Mouse (Mus musculus): ENCODE measurements around the gene Rpl9-ps1. TPM values are rescaled to one million over a fixed set of nuclear protein-coding genes. Genes with fewer than 3 reads are reported as not detected.

Gene Rpl9-ps1
- polyA plus RNA-seq (2012; ENCODE audit: low replicate concordance), result not detected in 2 replicates

GRCm38 (mm10) chr11:83645521-83645920, at the start of gene Rpl9-ps1:
Gene Rpl9-ps1 (minus strand): TSS chr11:83645621.

DNA sequence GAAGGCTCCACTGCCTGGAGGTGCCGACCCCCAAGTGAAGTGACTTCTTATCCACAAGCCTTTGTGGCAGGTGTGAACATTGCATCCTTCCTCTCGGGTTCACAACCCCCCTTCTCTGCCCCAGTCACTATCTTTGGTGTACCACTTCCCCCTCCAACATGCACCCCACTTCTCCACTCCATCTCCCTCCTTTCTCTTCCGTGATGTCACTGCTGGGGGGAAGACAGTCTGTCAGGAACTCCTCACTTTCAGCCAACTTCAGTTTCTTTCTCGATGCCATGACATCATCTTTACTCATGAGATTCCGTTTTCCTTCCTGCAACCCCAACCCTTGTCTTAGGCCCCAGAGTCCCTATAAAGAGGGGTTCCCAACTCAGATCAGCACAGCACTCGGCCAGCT, 16.8 kb upstream of the Rpl9-ps1 start, which contains the start of gene Ccl4:
TSS of gene Ccl4 (plus strand) at position 381 of the 400 bp plus-strand sequence.

DNA sequence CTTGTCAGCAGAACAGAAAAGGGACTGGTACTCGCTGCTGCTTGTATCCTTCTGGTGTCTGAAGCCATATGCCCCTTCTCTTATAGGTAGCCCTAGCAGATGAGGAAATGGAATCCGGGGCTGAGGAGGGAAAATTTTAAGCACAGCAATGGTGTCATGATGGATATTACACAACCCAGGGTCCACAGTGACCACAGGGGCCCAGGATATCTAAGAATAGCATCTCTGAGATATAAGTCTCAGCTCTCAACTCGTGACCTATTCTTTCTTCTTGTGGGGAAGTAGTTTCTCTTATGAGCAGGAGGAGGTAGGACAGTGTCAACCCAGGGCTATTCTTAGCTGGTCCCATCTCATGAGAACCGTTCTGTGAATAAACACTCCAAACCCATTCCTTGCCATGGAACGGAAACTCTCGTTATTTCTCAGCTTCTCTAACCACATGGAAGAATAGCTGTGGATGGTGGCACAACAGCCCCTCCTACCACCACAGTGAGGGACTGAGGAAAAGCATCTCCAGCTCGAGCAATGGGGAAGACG, 4.0 kb upstream of the Rpl9-ps1 start, which contains the start of gene Ccl3:
TSS of gene Ccl3 (minus strand) at position 51 of the 537 bp plus-strand sequence.

Other genes with a start within 250 kb of the Rpl9-ps1 start
- gene Rasl10b, start 236.5 kb downstream of the Rpl9-ps1 start, polyA plus RNA-seq (2012; ENCODE audit: low replicate concordance), result 0.06 and 0.16 TPM in 2 replicates
- not detected in 2 replicates for gene Gas2l2, start 216.2 kb downstream of the Rpl9-ps1 start, polyA plus RNA-seq (2012; ENCODE audit: low replicate concordance)
- gene 1700020L24Rik, start 207.9 kb downstream of the Rpl9-ps1 start, polyA plus RNA-seq (2012; ENCODE audit: low replicate concordance), result 1.3 and 2.4 TPM in 2 replicates
- gene Mmp28, start 182.6 kb downstream of the Rpl9-ps1 start, polyA plus RNA-seq (2012; ENCODE audit: low replicate concordance), result 1.2 and 2.1 TPM in 2 replicates
- 112 and 167 TPM in 2 replicates for gene Taf15, start 172.5 kb downstream of the Rpl9-ps1 start, polyA plus RNA-seq (2012; ENCODE audit: low replicate concordance)
- 0.16 and 0.21 TPM in 2 replicates for gene Heatr9, start 123.4 kb downstream of the Rpl9-ps1 start, polyA plus RNA-seq (2012; ENCODE audit: low replicate concordance)
- 225 and 372 TPM in 2 replicates for gene Ccl5, start 115.1 kb downstream of the Rpl9-ps1 start, polyA plus RNA-seq (2012; ENCODE audit: low replicate concordance)
- 1.7 and 5.0 TPM in 2 replicates for gene Ccl9, start 67.0 kb downstream of the Rpl9-ps1 start, polyA plus RNA-seq (2012; ENCODE audit: low replicate concordance)
- gene Ccl6, start 52.5 kb downstream of the Rpl9-ps1 start, polyA plus RNA-seq (2012; ENCODE audit: low replicate concordance), result 16.2 and 122 TPM in 2 replicates
- gene Ccl3, start 3.7 kb upstream of the Rpl9-ps1 start, polyA plus RNA-seq (2012; ENCODE audit: low replicate concordance), result 2.7 and 7.1 TPM in 2 replicates
- gene Ccl4, start 17.0 kb upstream of the Rpl9-ps1 start, polyA plus RNA-seq (2012; ENCODE audit: low replicate concordance), result 4.0 and 5.5 TPM in 2 replicates
- gene Wfdc17, start 58.4 kb upstream of the Rpl9-ps1 start, polyA plus RNA-seq (2012; ENCODE audit: low replicate concordance), result 1.1 and 1.6 TPM in 2 replicates
- gene Wfdc18, start 63.4 kb upstream of the Rpl9-ps1 start, polyA plus RNA-seq (2012; ENCODE audit: low replicate concordance), result not detected in 2 replicates
- gene Wfdc21, start 101.3 kb upstream of the Rpl9-ps1 start, polyA plus RNA-seq (2012; ENCODE audit: low replicate concordance), result 0.59 and 4.3 TPM in 2 replicates
- gene Heatr6, start 108.1 kb upstream of the Rpl9-ps1 start, polyA plus RNA-seq (2012; ENCODE audit: low replicate concordance), result 12.9 and 13.2 TPM in 2 replicates
- 0.64 and 0.88 TPM in 2 replicates for gene Hnf1b, start 204.4 kb upstream of the Rpl9-ps1 start, polyA plus RNA-seq (2012; ENCODE audit: low replicate concordance)